ENCODE assay signal across 8 mouse cellular contexts in the genomic region with DNA sequence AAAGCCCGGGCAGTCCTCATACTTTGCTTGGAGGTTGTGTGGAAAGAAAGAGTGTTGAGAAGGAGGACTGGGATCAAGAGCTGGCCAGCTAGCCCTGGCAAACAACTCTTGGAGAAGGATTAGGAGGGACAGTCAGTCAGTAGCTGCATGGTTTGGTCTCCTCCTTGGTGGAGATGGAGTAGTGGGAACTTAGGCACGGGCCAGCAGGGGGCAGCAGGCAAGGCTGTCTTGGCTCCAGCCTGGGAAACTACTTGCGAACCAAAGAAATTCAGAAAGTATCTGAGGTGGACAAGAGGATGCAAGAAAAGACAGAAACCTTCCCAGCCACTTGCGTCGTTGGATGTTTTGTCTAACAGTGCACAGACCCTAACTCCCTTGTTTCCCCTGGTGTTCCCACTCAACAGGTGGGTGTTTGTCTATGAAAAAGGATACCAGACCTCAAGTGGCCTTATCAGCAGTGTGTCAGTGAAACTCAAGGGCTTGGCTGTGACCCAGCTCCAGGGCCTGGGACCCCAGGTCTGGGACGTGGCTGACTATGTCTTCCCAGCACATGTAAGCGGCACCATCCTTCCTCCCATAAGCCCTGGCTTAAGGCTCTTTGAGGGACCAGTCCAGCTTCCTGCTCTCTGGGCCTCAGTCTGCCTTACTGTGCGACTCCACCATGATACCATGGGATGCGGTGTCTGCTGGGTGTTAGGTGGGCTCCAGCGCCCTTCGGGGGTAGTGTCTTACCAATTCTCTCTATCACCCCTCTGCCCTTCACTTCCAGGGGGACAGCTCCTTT. TPM values are rescaled to one million over a fixed set of nuclear protein-coding genes. Genes with fewer than 3 reads are reported as not detected.
DNase-seq lines count a peak whose midpoint lies in the region; ATAC-seq and TF ChIP-seq lines count a peak whose summit lies in the region.
"Had no signal": no experiment of that assay in that cellular context is flagged by ENCODE, and none has a peak within 500 bp of the region (broad histone marks: within the 10 kb centered on the region; RNA-seq: fewer than 3 reads in every experiment).

No protein-coding gene starts in this region.

- no peak for TF ChIP-seq POLR2A in MEL (IDR thresholded peaks at IDR 0.05; ENCODE audit: control insufficient read depth in 1 of 2, insufficient read depth in 1 of 2, low read depth in 1 of 2, low read length in 2 of 2, poor library complexity in 1 of 2)
- no peak for TF ChIP-seq POLR2A in brain, embryonic 14.5 days (IDR thresholded peaks at IDR 0.05; ENCODE audit: borderline replicate concordance, extremely low read depth, insufficient read depth, insufficient read length, poor library complexity, severe bottlenecking)

- no peak overlapping the region for H3K27ac ChIP-seq in MEL (ENCODE audit: control insufficient read depth, low read depth, low read length)
- H3K27ac ChIP-seq in lung, embryonic 14.5 days (ENCODE audit: low read depth), result no peak overlapping the region
- H3K27ac ChIP-seq: heart, embryonic 13.5 days had no signal

- ATAC-seq in granulocyte monocyte progenitor cell, adult 5-6 weeks (replicated peaks; ENCODE audit: poor library complexity, severe bottlenecking), result peak; percentile 57; the same call in 1 of the 2 replicates
- ATAC-seq in lung, embryonic 14.5 days (ENCODE audit: insufficient read depth), result peak; percentile 40; the same call in 1 of the 2 replicates

- TF ChIP-seq RAD21 in MEL (IDR thresholded peaks at IDR 0.05; ENCODE audit: low read depth, low read length), result peak; percentile 57

- no peak for TF ChIP-seq EP300 in MEL (IDR thresholded peaks at IDR 0.05; ENCODE audit: low read depth in 1 of 2, low read length in 2 of 2)

- no peaks in the 10 kb centered on the region for H3K79me2 ChIP-seq in MEL (ENCODE audit: control insufficient read depth, insufficient read depth, low read length, poor library complexity)

- peaks cover 0 to 2% of the 10 kb centered on the region in 2 experiments; a peak in 1 of 4 replicates for H3K36me3 ChIP-seq in MEL (ENCODE audit: control insufficient read depth in 1 of 2, insufficient read depth in 2 of 2, low read length in 2 of 2)
- no peaks in the 10 kb centered on the region for H3K36me3 ChIP-seq in lung, embryonic 14.5 days (ENCODE audit: insufficient read depth)
- H3K36me3 ChIP-seq: heart, embryonic 13.5 days had no signal

- no peaks in the 10 kb centered on the region for H3K9me3 ChIP-seq in MEL (replicated peaks; ENCODE audit: insufficient read depth, low read length)
- H3K9me3 ChIP-seq in lung, embryonic 14.5 days (ENCODE audit: low read depth, low read length), result no peaks in the 10 kb centered on the region
- H3K9me3 ChIP-seq: heart, embryonic 13.5 days had no signal

- WGBS in lung, embryonic 14.5 days, result 49% methylated on average over 11 of the region's 11 CpGs

- H3K4me1 ChIP-seq in MEL (ENCODE audit: control insufficient read depth in 1 of 2, insufficient read depth in 2 of 2, low read length in 2 of 2), result peaks cover 0 to 14% of the 10 kb centered on the region in 2 experiments; a peak in 2 of 4 replicates
- H3K4me1 ChIP-seq in lung, embryonic 14.5 days (ENCODE audit: insufficient read depth), result no peaks in the 10 kb centered on the region

- no peak overlapping the region for H3K9ac ChIP-seq in MEL (ENCODE audit: control insufficient read depth, low read depth, low read length, poor library complexity, severe bottlenecking)
- H3K9ac ChIP-seq in lung, embryonic 14.5 days, result no peak overlapping the region
- H3K9ac ChIP-seq: heart, embryonic 13.5 days had no signal

- peak; percentile 61 for DNase-seq in left cerebral cortex, postnatal 4 days
- no peak for DNase-seq in left cerebral cortex, adult 11 months (ENCODE audit: low spot score)
- peak; percentile 80 for DNase-seq in MEL (ENCODE audit: low read depth, low spot score)
- DNase-seq in brain, embryonic 14.5 days (ENCODE audit: low read depth), result peak; percentile 60
- DNase-seq in lung, embryonic 14.5 days, result peak; percentile 85
- DNase-seq in right cerebral cortex, postnatal 4 days, result peak; percentile 63

- no peak overlapping the region for H3K4me2 ChIP-seq in lung, embryonic 14.5 days
- H3K4me2 ChIP-seq: heart, embryonic 13.5 days had no signal

- intact Hi-C loops in left cerebral cortex, postnatal 4 days (cut with DNase I), result loop anchor here (5.0 kb wide), 1 partner anchor 39 kb away; the partner anchor contains the start of gene Ncbp3

- TF ChIP-seq CTCF in MEL (IDR thresholded peaks at IDR 0.05 in 2 of 3, conservative IDR thresholded peaks at IDR 0.05 in 1 of 3; ENCODE audit: control insufficient read depth in 1 of 3, insufficient read depth in 1 of 3, low read depth in 2 of 3, low read length in 3 of 3, poor library complexity in 1 of 3, severe bottlenecking in 1 of 3), result peak; percentile 64 to 88 (median 70)
- TF ChIP-seq CTCF in brain, embryonic 14.5 days (IDR thresholded peaks at IDR 0.05; ENCODE audit: borderline replicate concordance, extremely low read depth, insufficient read depth, insufficient read length), result peak; percentile 85
- TF ChIP-seq CTCF in lung, embryonic 14.5 days (IDR thresholded peaks at IDR 0.05; ENCODE audit: low read depth), result peak; percentile 89

- no peak overlapping the region for H3K4me3 ChIP-seq in MEL (ENCODE audit: control insufficient read depth in 1 of 2, insufficient read depth in 1 of 2, low read depth in 2 of 2, low read length in 2 of 2)
- H3K4me3 ChIP-seq in lung, embryonic 14.5 days (ENCODE audit: low read depth, low read length), result no peak overlapping the region
- H3K4me3 ChIP-seq: heart, embryonic 13.5 days had no signal

- no peaks in the 10 kb centered on the region for H3K27me3 ChIP-seq in MEL (ENCODE audit: control insufficient read depth in 1 of 2, insufficient read depth in 2 of 2, low read length in 2 of 2)
- H3K27me3 ChIP-seq in lung, embryonic 14.5 days (ENCODE audit: insufficient read depth, low read length), result 0 out of 2 replicates have a peak, but pooled peaks cover 4% of the 10 kb centered on the region

TF ChIP-seq in MEL, 35 proteins besides CTCF, POLR2A, EP300 and RAD21:
- TF ChIP-seq MXI1 (IDR thresholded peaks at IDR 0.05; ENCODE audit: low read depth, low read length) (0 out of 2 replicates have a peak, but pooled peaks have one; percentile 28), CHD1 (IDR thresholded peaks at IDR 0.05; ENCODE audit: low read depth, low read length) (no peak), SMC3 (IDR thresholded peaks at IDR 0.05; ENCODE audit: low read depth, low read length) (peak; percentile 82), ZC3H11A (IDR thresholded peaks at IDR 0.05; ENCODE audit: low read depth, low read length) (peak; percentile 51), ELF1 (IDR thresholded peaks at IDR 0.05; ENCODE audit: low read depth, low read length) (no peak)

RNA-seq across cellular contexts. Expression of gene P2rx1, which starts 9.0 kb away (rescaled TPM):
- total RNA-seq in left cerebral cortex, postnatal 4 days (2021), result under 1 TPM; 0.28 to 0.50 TPM
- total RNA-seq in MEL (2012; rRNA removed), result 3.0 and 3.1 TPM in 2 replicates
- polyA plus RNA-seq in MEL (2012; ENCODE audit: insufficient read depth in 1 of 2, insufficient read length in 2 of 2, low read depth in 1 of 2, low replicate concordance in 2 of 2, missing spikeins in 1 of 2), result 1 to 10 TPM in 1 of 2 experiments, not detected in 1; 8.1 TPM
- 0.35 and 0.49 TPM in 2 replicates for polyA plus RNA-seq in brain, embryonic 14.5 days (2012; rRNA removed)
- 10.4 and 13.3 TPM in 2 replicates for total RNA-seq in granulocyte monocyte progenitor cell, adult 5-6 weeks (2014; fragmentation: Nextera tagmentation)
- total RNA-seq in granulocyte monocyte progenitor cell, adult 5-6 weeks (2017), result 3.3 and 4.2 TPM in 2 replicates
- 1.9 and 2.1 TPM in 2 replicates for polyA plus RNA-seq in lung, embryonic 14.5 days (2014; fragmentation: Nextera tagmentation; extraction: Ambion mirVana)

RNA-seq across cellular contexts. Expression of gene Camkk1, which starts 10.9 kb away (rescaled TPM):
- total RNA-seq in left cerebral cortex, postnatal 4 days (2021), result 10 to 100 TPM; 28.7 to 30.5 TPM
- 5.3 and 5.8 TPM in 2 replicates for total RNA-seq in MEL (2012; rRNA removed)
- polyA plus RNA-seq in MEL (2012; ENCODE audit: insufficient read depth in 1 of 2, insufficient read length in 2 of 2, low read depth in 1 of 2, low replicate concordance in 2 of 2, missing spikeins in 1 of 2), result 1 to 10 TPM in 1 of 2 experiments, not detected in 1; 6.6 TPM
- 18.7 and 20.9 TPM in 2 replicates for polyA plus RNA-seq in brain, embryonic 14.5 days (2012; rRNA removed)
- 0.49 and 0.86 TPM in 2 replicates for total RNA-seq in granulocyte monocyte progenitor cell, adult 5-6 weeks (2014; fragmentation: Nextera tagmentation)
- 1.5 and 3.1 TPM in 2 replicates for total RNA-seq in granulocyte monocyte progenitor cell, adult 5-6 weeks (2017)
- polyA plus RNA-seq in lung, embryonic 14.5 days (2014; fragmentation: Nextera tagmentation; extraction: Ambion mirVana), result 3.2 and 3.5 TPM in 2 replicates

RNA-seq across cellular contexts. Expression of gene Ncbp3, which starts 39.7 kb away (rescaled TPM):
- 10 to 100 TPM; 10.4 to 10.7 TPM for total RNA-seq in left cerebral cortex, postnatal 4 days (2021)
- 9.3 and 9.6 TPM in 2 replicates for total RNA-seq in MEL (2012; rRNA removed)
- 1 to 10 TPM in 1 of 2 experiments, not detected in 1; 8.4 TPM for polyA plus RNA-seq in MEL (2012; ENCODE audit: insufficient read depth in 1 of 2, insufficient read length in 2 of 2, low read depth in 1 of 2, low replicate concordance in 2 of 2, missing spikeins in 1 of 2)
- polyA plus RNA-seq in brain, embryonic 14.5 days (2012; rRNA removed), result 5.5 and 8.3 TPM in 2 replicates
- 10.1 and 13.2 TPM in 2 replicates for total RNA-seq in granulocyte monocyte progenitor cell, adult 5-6 weeks (2014; fragmentation: Nextera tagmentation)
- 12.6 and 15.6 TPM in 2 replicates for total RNA-seq in granulocyte monocyte progenitor cell, adult 5-6 weeks (2017)
- polyA plus RNA-seq in lung, embryonic 14.5 days (2014; fragmentation: Nextera tagmentation; extraction: Ambion mirVana), result 12.3 and 13.2 TPM in 2 replicates

RNA-seq across cellular contexts. Expression of gene Atp2a3, which starts 46.9 kb away (rescaled TPM):
- 1 to 10 TPM; 2.3 to 2.5 TPM for total RNA-seq in left cerebral cortex, postnatal 4 days (2021)
- total RNA-seq in MEL (2012; rRNA removed), result 10.7 and 16.4 TPM in 2 replicates
- polyA plus RNA-seq in MEL (2012; ENCODE audit: insufficient read depth in 1 of 2, insufficient read length in 2 of 2, low read depth in 1 of 2, low replicate concordance in 2 of 2, missing spikeins in 1 of 2), result 10 to 100 TPM in 1 of 2 experiments, not detected in 1; 49.9 TPM
- polyA plus RNA-seq in brain, embryonic 14.5 days (2012; rRNA removed), result 1.0 and 1.4 TPM in 2 replicates
- 78.9 and 88.4 TPM in 2 replicates for total RNA-seq in granulocyte monocyte progenitor cell, adult 5-6 weeks (2014; fragmentation: Nextera tagmentation)
- total RNA-seq in granulocyte monocyte progenitor cell, adult 5-6 weeks (2017), result 65.9 and 73.9 TPM in 2 replicates
- polyA plus RNA-seq in lung, embryonic 14.5 days (2014; fragmentation: Nextera tagmentation; extraction: Ambion mirVana), result 7.4 and 7.6 TPM in 2 replicates
